Mouse (Mus musculus) heart, embryonic 10.5 days (tissue): ENCODE data around the gene Hoxb2. TPM values are rescaled to one million over a fixed set of nuclear protein-coding genes. Genes with fewer than 3 reads are reported as not detected.
A peak's percentile ranks its signal among the peaks of the same experiment; 100 is the strongest.

Experiments used
- DNase-seq: peaks from one replicate; pipeline ENCODE4 v3.0.0-alpha.2; 2017; ENCODE audit warnings: low spot score
- H3K27ac ChIP-seq: fragments of 300-500 bp; sonication (generic); 2 replicates; pipeline ENCODE4 v1.5.1; 2016; ENCODE audit warnings: mild to moderate bottlenecking
- H3K27me3 ChIP-seq: fragments of 300-500 bp; sonication (generic); 2 replicates; pipeline ENCODE4 v1.6.1; 2016; ENCODE audit warnings: mild to moderate bottlenecking; ENCODE audit not compliant: poor library complexity, insufficient read depth, severe bottlenecking
- H3K36me3 ChIP-seq: fragments of 300-500 bp; sonication (generic); 2 replicates; pipeline ENCODE4 v1.6.1; 2016; ENCODE audit warnings: mild to moderate bottlenecking, moderate library complexity
- H3K4me1 ChIP-seq: fragments of 300-500 bp; sonication (generic); 2 replicates; pipeline ENCODE4 v1.6.1; 2016; ENCODE audit warnings: mild to moderate bottlenecking
- H3K4me3 ChIP-seq: fragments of 300-500 bp; sonication (generic); 2 replicates; pipeline ENCODE4 v1.5.1; 2016; ENCODE audit warnings: mild to moderate bottlenecking, moderate library complexity
- H3K9me3 ChIP-seq: fragments of 300-500 bp; sonication (generic); 2 replicates; pipeline ENCODE4 v1.6.1; 2016; ENCODE audit warnings: mild to moderate bottlenecking, moderate library complexity
- WGBS: fragments of 180-500 bp; shearing (Covaris S2); methylation state at CpG from one replicate; pipeline ENCODE4 v1.1.7; 2016; 5-methylcytosine and 5-hydroxymethylcytosine counted together
- polyA plus RNA-seq: library from polyadenylated mRNA; unstranded; fragments of >200 nt; fragmentation: Nextera tagmentation; extraction: Ambion mirVana; gene quantifications from 2 replicates; pipeline ENCODE4 v1.2.1, GENCODE M21; 2016

Gene Hoxb2
- polyA plus RNA-seq, 1 experiment from 2014 or later, result 27.6 TPM

GRCm38 (mm10) chr11:96332105-96332504, 18.2 kb upstream of the Hoxb2 start:
- 3% methylated on average over 8 of the region's 8 CpGs for WGBS
- Histone ChIP-seq H3K36me3 (no peaks in the 10 kb centered on the region), H3K27me3 (peaks cover 100% of the 10 kb centered on the region), H3K9me3 (no peaks in the 10 kb centered on the region), H3K27ac (peak overlapping the region; percentile 89), H3K4me3 (peak overlapping the region; percentile 59), H3K4me1 (peaks cover 20% of the 10 kb centered on the region)
- DNase-seq, result no peak

GRCm38 (mm10) chr11:96332618-96333032, 17.7 kb upstream of the Hoxb2 start:
- Histone ChIP-seq H3K9me3 (no peaks in the 10 kb centered on the region), H3K4me1 (peaks cover 20% of the 10 kb centered on the region), H3K4me3 (peak overlapping the region; percentile 59), H3K36me3 (no peaks in the 10 kb centered on the region), H3K27me3 (peaks cover 100% of the 10 kb centered on the region), H3K27ac (peak overlapping the region; percentile 89)
- WGBS, result 2% methylated on average over 30 of the region's 35 CpGs
- DNase-seq, result no peak

DNA sequence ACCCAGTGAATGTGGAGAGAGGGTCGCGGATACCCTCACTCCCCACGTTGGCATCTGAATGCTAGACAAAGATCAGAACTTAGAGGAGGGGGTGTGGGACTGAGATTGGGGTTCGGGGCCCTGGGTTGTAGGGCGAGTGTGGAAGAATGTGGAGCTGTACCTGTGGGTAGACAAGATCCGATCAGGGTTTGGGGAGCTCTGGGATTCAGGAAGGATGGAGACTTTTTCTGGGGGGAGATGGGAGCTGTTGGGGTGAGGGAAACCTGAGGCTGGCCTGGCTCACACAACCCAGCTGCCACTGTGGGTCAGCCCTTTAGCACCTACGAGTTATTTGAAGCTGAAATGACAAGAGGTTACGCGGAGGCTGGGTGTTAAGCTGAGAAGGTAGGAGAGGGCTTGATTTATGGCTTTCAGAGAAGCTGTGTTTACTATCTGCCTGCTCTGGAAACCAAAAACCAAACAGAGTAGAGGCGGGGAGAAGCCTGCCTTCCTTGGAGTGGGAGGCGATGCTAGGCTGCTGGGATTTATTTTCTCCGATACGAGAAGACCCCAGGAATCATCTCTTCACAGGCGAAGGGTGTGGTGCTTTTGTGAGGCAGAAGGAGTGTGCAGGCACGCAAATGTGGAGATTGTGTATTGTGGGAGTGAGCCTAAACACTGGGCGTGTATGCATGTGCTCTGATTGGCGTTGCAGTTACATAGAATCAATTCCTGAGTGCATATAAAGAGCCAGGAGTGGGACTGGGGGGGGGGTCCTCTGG, 16.9 kb upstream of the Hoxb2 start:
- no peaks in the 10 kb centered on the region for H3K9me3 ChIP-seq
- H3K27ac ChIP-seq, result peak overlapping the region; percentile 89
- WGBS, result 6% methylated on average over 17 of the region's 17 CpGs
- peak overlapping the region; percentile 59 for H3K4me3 ChIP-seq
- peaks cover 100% of the 10 kb centered on the region for H3K27me3 ChIP-seq
- DNase-seq, result no peak
- H3K36me3 ChIP-seq, result no peaks in the 10 kb centered on the region
- peaks cover 20% of the 10 kb centered on the region for H3K4me1 ChIP-seq

DNA sequence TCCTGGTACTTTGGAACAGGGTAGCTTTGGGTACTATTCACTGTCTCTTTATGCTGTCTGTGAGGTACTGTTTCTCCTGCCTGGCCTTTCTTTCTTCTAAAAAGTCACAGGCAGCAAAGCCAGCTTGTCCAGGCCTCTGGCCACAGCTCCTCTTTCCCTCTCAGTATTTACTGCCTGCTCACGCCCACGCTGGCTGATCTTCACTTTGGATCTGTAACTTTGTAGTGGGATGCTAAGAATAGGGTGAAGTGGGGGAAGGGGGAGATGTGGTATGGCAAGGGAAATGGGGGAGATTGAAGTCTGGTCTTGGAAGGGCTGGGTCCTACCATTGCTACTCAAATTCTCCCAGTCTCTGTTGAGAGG, 16.3 kb upstream of the Hoxb2 start:
- DNase-seq, result no peak
- Histone ChIP-seq H3K9me3 (no peaks in the 10 kb centered on the region), H3K4me1 (peaks cover 20% of the 10 kb centered on the region), H3K36me3 (no peaks in the 10 kb centered on the region), H3K27me3 (peaks cover 100% of the 10 kb centered on the region), H3K4me3 (peak overlapping the region; percentile 59), H3K27ac (peak overlapping the region; percentile 89)
- WGBS, result 9% methylated on average over 2 of the region's 2 CpGs

- no peak for DNase-seq
- Histone ChIP-seq H3K27me3 (peaks cover 100% of the 10 kb centered on the region), H3K9me3 (no peaks in the 10 kb centered on the region), H3K4me1 (peaks cover 28% of the 10 kb centered on the region), H3K4me3 (0 out of 2 replicates have a peak overlapping the region, but pooled peaks have one; percentile 29), H3K36me3 (no peaks in the 10 kb centered on the region), H3K27ac (no peak overlapping the region)
- WGBS, result 58% methylated on average over 3 of the region's 3 CpGs
Observed at GRCm38 (mm10) chr11:96334998-96335397, 15.3 kb upstream of the Hoxb2 start.

- H3K9me3 ChIP-seq, result no peaks in the 10 kb centered on the region
- H3K4me3 ChIP-seq, result no peak overlapping the region
- no peak for DNase-seq
- H3K36me3 ChIP-seq, result no peaks in the 10 kb centered on the region
- H3K27me3 ChIP-seq, result peaks cover 100% of the 10 kb centered on the region
- WGBS, result 8% methylated on average over 2 of the region's 2 CpGs
- peaks cover 39% of the 10 kb centered on the region for H3K4me1 ChIP-seq
- H3K27ac ChIP-seq, result 0 out of 2 replicates have a peak overlapping the region, but pooled peaks have one; percentile 36
Observed at GRCm38 (mm10) chr11:96336597-96336996, 13.7 kb upstream of the Hoxb2 start.

- no peak overlapping the region for H3K27ac ChIP-seq
- H3K4me3 ChIP-seq, result no peak overlapping the region
- H3K9me3 ChIP-seq, result no peaks in the 10 kb centered on the region
- H3K27me3 ChIP-seq, result peaks cover 100% of the 10 kb centered on the region
- H3K36me3 ChIP-seq, result no peaks in the 10 kb centered on the region
- DNase-seq, result no peak
- 10% methylated on average over 6 of the region's 6 CpGs for WGBS
- peaks cover 40% of the 10 kb centered on the region for H3K4me1 ChIP-seq
Observed at GRCm38 (mm10) chr11:96337026-96337425, 13.3 kb upstream of the Hoxb2 start.

DNA sequence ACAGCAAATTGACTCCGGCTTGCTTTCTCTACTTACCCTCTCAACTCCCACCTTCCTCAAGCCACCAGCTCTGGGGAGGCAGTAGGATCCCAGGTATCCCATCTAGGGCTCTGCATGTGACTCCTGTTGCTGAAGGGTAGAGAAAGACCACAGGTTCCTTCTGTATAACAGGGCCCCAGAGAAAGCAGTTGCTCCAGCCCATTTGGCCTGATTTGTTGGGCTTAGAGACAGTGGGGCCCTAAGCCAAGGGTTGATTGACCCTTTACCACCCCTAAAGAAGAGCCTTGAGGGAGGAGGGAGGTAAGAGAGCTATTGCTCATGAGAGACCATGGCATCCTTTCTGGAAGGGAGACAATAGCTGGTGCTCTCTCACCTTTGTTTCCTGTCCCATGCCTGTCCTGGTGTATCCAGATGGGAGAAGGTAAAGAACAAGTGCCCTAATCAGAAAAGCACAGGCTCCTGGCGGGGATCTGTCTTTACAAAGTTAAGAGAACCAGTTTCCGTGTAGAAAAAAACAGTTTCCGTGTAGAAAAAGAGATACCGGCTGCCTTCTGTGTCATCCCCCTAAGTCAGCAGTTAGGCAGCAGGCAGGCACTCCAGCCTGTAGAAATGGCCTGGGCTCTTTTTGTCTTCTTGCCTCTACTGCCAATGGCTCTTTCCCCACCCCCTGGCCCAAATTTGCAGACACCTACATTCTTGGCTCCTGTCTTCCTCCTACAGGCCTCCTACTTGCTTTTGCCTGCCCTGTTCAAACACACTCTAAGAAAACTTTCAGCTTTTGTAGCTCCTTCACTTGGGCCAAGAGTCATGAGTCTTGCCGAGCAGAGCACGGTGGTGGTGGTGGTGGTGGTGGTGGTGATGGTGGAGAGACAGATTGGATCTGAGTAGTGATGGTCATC, 11.1 kb upstream of the Hoxb2 start:
- peak overlapping the region; percentile 89 for H3K27ac ChIP-seq
- H3K4me1 ChIP-seq, result peaks cover 32% of the 10 kb centered on the region
- 0 out of 2 replicates have a peak, but pooled peaks cover under 1% of the 10 kb centered on the region for H3K36me3 ChIP-seq
- DNase-seq, result no peak
- no peaks in the 10 kb centered on the region for H3K9me3 ChIP-seq
- peaks cover 100% of the 10 kb centered on the region for H3K27me3 ChIP-seq
- 25% methylated on average over 7 of the region's 7 CpGs for WGBS
- peak overlapping the region; percentile 5; the same call in 1 of the 2 replicates for H3K4me3 ChIP-seq

DNA sequence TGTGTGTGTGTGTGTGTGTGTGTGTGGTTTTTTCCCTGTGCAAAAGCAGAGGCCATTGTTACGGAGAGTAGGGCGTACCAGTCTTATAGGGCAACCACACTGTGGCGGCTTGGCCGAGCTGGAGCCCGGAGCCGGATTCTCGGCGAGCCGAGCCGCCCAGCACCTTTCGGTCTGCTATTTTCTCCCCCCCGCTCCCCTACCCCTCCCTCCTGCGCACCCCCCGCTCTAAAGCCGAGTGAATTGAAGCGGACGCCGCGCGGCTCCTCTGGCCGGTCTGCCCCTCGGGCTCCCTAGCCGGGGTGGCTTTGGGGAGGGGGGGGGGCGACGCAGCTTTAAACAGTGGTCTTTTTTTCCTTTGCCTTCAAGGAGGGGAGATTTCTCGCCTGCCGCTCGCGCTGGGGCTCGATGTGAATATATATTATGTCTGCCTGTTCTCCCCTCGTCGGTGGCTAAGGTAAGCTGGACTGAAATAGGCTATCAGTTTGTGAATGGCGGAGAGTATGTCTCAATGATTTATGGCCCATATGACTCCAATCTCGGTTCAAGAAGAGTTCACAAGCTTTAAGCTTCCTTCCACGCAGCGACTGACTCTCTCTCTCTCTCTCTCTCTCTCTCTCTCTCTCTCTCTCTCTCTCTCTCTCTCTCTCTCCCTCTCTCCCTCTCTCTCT, 9.5 kb upstream of the Hoxb2 start:
- H3K27me3 ChIP-seq, result peaks cover 100% of the 10 kb centered on the region
- under 1% methylated on average over 21 of the region's 36 CpGs for WGBS
- peaks cover 48% of the 10 kb centered on the region for H3K4me1 ChIP-seq
- 0 out of 2 replicates have a peak, but pooled peaks cover 2% of the 10 kb centered on the region for H3K36me3 ChIP-seq
- H3K4me3 ChIP-seq, result peak overlapping the region; percentile 58
- DNase-seq, result no peak
- H3K9me3 ChIP-seq, result no peaks in the 10 kb centered on the region
- H3K27ac ChIP-seq, result peak overlapping the region; percentile 89

DNA sequence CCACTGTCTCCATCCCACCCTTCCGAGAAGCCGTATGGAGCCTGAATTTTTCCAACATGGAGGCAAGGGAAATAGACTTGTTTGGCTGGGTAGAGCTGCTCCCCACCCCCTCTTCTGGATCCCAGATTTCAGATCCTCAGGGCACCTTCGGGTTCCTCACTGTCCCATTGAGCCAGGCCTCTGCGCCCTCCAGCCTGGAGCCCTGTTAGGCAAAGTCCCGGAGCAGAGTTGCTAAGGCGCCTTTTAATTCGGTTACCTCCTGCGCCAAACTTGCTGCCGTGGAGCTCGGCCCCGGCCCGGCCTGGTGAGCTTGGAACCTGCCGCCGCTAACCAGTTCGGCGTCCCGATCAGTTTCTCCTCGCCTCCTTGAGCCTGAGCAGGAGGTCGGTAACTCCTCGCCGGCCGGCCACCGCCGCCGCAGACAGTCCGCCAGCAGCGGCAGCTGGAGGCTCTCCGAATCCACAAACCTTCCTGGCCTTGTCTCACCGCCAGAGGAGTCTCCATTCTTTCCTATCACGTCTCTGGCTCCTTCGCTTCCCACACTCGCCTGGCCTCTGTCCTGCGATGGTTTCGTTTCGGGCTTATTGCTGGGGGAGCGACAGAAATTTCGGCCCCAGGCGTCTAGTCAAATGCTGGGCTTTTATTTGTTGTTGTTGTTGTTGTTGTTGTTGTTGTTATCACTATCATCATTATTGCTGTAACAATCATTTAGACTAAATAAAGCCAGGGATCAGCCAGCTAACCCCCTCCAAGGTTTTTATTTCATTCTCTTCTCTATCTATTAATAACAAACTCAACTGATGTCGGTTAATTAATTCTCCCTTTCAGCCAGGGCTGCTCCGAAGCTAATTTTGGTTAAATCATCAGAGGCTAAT, 8.4 kb upstream of the Hoxb2 start:
- H3K4me3 ChIP-seq, result peak overlapping the region; percentile 58
- no peak for DNase-seq
- H3K27me3 ChIP-seq, result peaks cover 100% of the 10 kb centered on the region
- under 1% methylated on average over 40 of the region's 40 CpGs for WGBS
- no peaks in the 10 kb centered on the region for H3K9me3 ChIP-seq
- peaks cover 52% of the 10 kb centered on the region for H3K4me1 ChIP-seq
- 0 out of 2 replicates have a peak, but pooled peaks cover 2% of the 10 kb centered on the region for H3K36me3 ChIP-seq
- H3K27ac ChIP-seq, result peak overlapping the region; percentile 89

GRCm38 (mm10) chr11:96342576-96342930, 7.8 kb upstream of the Hoxb2 start:
- no peak for DNase-seq
- Histone ChIP-seq H3K36me3 (0 out of 2 replicates have a peak, but pooled peaks cover 2% of the 10 kb centered on the region), H3K27ac (no peak overlapping the region), H3K4me1 (peaks cover 50% of the 10 kb centered on the region), H3K27me3 (peaks cover 99% of the 10 kb centered on the region), H3K4me3 (peak overlapping the region; percentile 58), H3K9me3 (no peaks in the 10 kb centered on the region)
- WGBS, result 9% methylated on average over 4 of the region's 4 CpGs
